Mouse (Mus musculus) embryonic fibroblast, embryonic 13.5 days (primary cell): ENCODE measurements around the gene Daam1.

Experiments
- CTCF ChIP-seq: IDR thresholded peaks from 2 replicates; pipeline ENCODE4 v1.5.1; 2011; ENCODE audit warnings: mild to moderate bottlenecking, control low read depth, low read length, moderate library complexity, borderline replicate concordance; ENCODE audit not compliant: insufficient read depth
- POLR2A ChIP-seq: IDR thresholded peaks from 2 replicates; pipeline ENCODE4 v1.6.1; 2011; ENCODE audit warnings: low read depth, mild to moderate bottlenecking, control low read depth, low read length, moderate library complexity

DNA sequence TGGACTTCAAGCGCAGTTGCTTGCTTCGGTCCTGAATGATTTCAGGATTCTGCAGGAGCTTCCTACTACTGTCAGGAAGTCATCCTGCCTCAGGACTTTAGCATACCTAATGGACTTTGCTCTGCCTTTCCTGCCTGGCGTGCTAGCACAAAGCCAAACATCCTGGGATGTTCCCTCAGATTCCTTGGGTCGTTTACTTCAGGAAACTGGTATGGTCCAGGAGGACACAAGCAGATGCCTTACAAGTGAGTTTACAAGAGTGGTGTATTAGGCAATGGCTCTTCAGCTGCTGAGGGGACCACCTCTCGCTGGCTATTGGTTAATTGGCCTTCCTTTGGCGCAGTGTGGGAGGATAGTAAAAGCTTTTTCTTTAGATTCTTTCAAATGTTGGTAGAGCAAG is 23.3 kb downstream of the Daam1 start:
- no peak for TF ChIP-seq CTCF
- TF ChIP-seq POLR2A = no peak
